Mouse (Mus musculus) neural tube, embryonic 11.5 days (tissue): Measurements from ENCODE around the gene Ercc6l. TPM values are rescaled to one million over a fixed set of nuclear protein-coding genes. Genes with fewer than 3 reads are reported as not detected.
"Not testable (repeated sequence)": the region's sequence is repeated elsewhere in the genome, so short reads cannot be mapped to it uniquely, and the experiment has no call there.

Source experiments
- ATAC-seq: fragments of 200-750 bp; cut with Nextera tagmentation; 2 replicates; pipeline ENCODE4 v1.8.0; 2017; ENCODE audit warnings: moderate number of reproducible peaks, mild to moderate bottlenecking, moderate TSS enrichment, moderate library complexity; ENCODE audit not compliant: insufficient read depth, low FRiP score, low TSS enrichment
- DNase-seq: peaks from one replicate; pipeline ENCODE4 v3.0.0-alpha.2; 2015; ENCODE audit warnings: low spot score
- H3K27ac ChIP-seq: fragments of 300-500 bp; sonication (generic); 2 replicates; pipeline ENCODE4 v1.5.1; 2014; ENCODE audit warnings: low read depth, mild to moderate bottlenecking, low read length
- H3K27me3 ChIP-seq: fragments of 300-500 bp; sonication (generic); 2 replicates; pipeline ENCODE4 v1.6.1; 2014; ENCODE audit warnings: mild to moderate bottlenecking, low read length, mixed read lengths; ENCODE audit not compliant: control insufficient read depth, insufficient read depth
- H3K36me3 ChIP-seq: fragments of 300-500 bp; sonication (generic); 2 replicates; pipeline ENCODE4 v1.6.1; 2014; ENCODE audit warnings: mild to moderate bottlenecking, low read length, moderate library complexity, mixed read lengths; ENCODE audit not compliant: control insufficient read depth, insufficient read depth
- H3K4me1 ChIP-seq: fragments of 300-500 bp; sonication (generic); 2 replicates; pipeline ENCODE4 v1.6.1; 2014; ENCODE audit warnings: low read length, mixed read lengths; ENCODE audit not compliant: control insufficient read depth, insufficient read depth
- H3K4me2 ChIP-seq: fragments of 300-500 bp; sonication (generic); 2 replicates; pipeline ENCODE4 v1.6.1; 2014; ENCODE audit warnings: low read depth, mild to moderate bottlenecking, moderate library complexity
- H3K4me3 ChIP-seq: fragments of 300-500 bp; sonication (generic); 2 replicates; pipeline ENCODE4 v1.5.1; 2014; ENCODE audit warnings: low read depth, low read length
- H3K9ac ChIP-seq: fragments of 300-500 bp; sonication (generic); 2 replicates; pipeline ENCODE4 v1.6.1; 2014; ENCODE audit warnings: mild to moderate bottlenecking, low read length
- H3K9me3 ChIP-seq: fragments of 300-500 bp; sonication (generic); 2 replicates; pipeline ENCODE4 v1.6.1; 2016; ENCODE audit warnings: low read length; ENCODE audit not compliant: control insufficient read depth
- WGBS: fragments of 180-500 bp; shearing (Covaris S2); extraction: QIAGEN DNeasy Blood & Tissue Kit; methylation state at CpG from one replicate; pipeline ENCODE4 v1.1.7; 2014; 5-methylcytosine and 5-hydroxymethylcytosine counted together
- polyA plus RNA-seq: library from polyadenylated mRNA; unstranded; fragments of >200 nt; fragmentation: Nextera tagmentation; extraction: Ambion mirVana; gene quantifications from 2 replicates; pipeline ENCODE4 v1.2.1, GENCODE M21; 2014

The Ercc6l gene
- polyA plus RNA-seq, 1 experiment from 2014 or later: 18.1 TPM

- WGBS: 90% methylated on average over 1 of the region's 1 CpGs
Measured at GRCm38 (mm10) chrX:102141157-102141556, 15.7 kb downstream of the Ercc6l start.

GRCm38 (mm10) chrX:102121321-102121720 is 35.6 kb downstream of the Ercc6l start:
- H3K36me3 ChIP-seq: no peaks in the 10 kb centered on the region
- WGBS: 95% methylated on average over 2 of the region's 2 CpGs
- no peak for ATAC-seq
- no peak overlapping the region for H3K4me2 ChIP-seq
- no peak overlapping the region for H3K9ac ChIP-seq
- H3K4me3 ChIP-seq: no peak overlapping the region
- no peak overlapping the region for H3K27ac ChIP-seq
- no peak for DNase-seq
- H3K27me3 ChIP-seq: no peaks in the 10 kb centered on the region
- H3K9me3 ChIP-seq: no peaks in the 10 kb centered on the region
- no peaks in the 10 kb centered on the region for H3K4me1 ChIP-seq

More at GRCm38 (mm10) chrX:102141157-102141556, 15.7 kb downstream of the Ercc6l start:
- ATAC-seq: no peak
- Histone ChIP-seq H3K4me3 (no peak overlapping the region), H3K27me3 (no peaks in the 10 kb centered on the region), H3K4me1 (no peaks in the 10 kb centered on the region), H3K27ac (no peak overlapping the region), H3K36me3 (no peaks in the 10 kb centered on the region), H3K4me2 (no peak overlapping the region), H3K9me3 (no peaks in the 10 kb centered on the region), H3K9ac (no peak overlapping the region)
- DNase-seq: no peak

- H3K4me3 ChIP-seq: peak within 1 kb of the TSS; percentile 47
Measured at GRCm38 (mm10) chrX:102119042-102119864, 37.6 kb downstream of the Ercc6l start, which contains the start of gene Pin4. Gene Pin4 (plus strand): TSS chrX:102119447.

GRCm38 (mm10) chrX:102115676-102116075 is 41.2 kb downstream of the Ercc6l start:
- WGBS: 22% methylated on average over 4 of the region's 4 CpGs
- no peaks in the 10 kb centered on the region for H3K36me3 ChIP-seq
- no peaks in the 10 kb centered on the region for H3K9me3 ChIP-seq
- ATAC-seq (no peak), DNase-seq (no peak)
- H3K9ac ChIP-seq: no peak overlapping the region
- no peaks in the 10 kb centered on the region for H3K27me3 ChIP-seq
- no peaks in the 10 kb centered on the region for H3K4me1 ChIP-seq
- H3K27ac ChIP-seq: no peak overlapping the region
- H3K4me2 ChIP-seq: no peak overlapping the region
- no peak overlapping the region for H3K4me3 ChIP-seq

More at GRCm38 (mm10) chrX:102119042-102119864, 37.6 kb downstream of the Ercc6l start, which contains the start of gene Pin4:
- no peaks in the 10 kb centered on the region for H3K9me3 ChIP-seq
- no peaks in the 10 kb centered on the region for H3K4me1 ChIP-seq
- peak; percentile 93 for DNase-seq
- H3K27ac ChIP-seq: no peak within 1 kb of the TSS
- peak within 1 kb of the TSS; percentile 42 for H3K9ac ChIP-seq
- H3K27me3 ChIP-seq: no peaks in the 10 kb centered on the region
- peak within 1 kb of the TSS; percentile 49 for H3K4me2 ChIP-seq
- no peaks in the 10 kb centered on the region for H3K36me3 ChIP-seq
- peak; percentile 98 for ATAC-seq
- 12% methylated on average over 30 of the region's 30 CpGs for WGBS

GRCm38 (mm10) chrX:102109349-102109748 is 47.5 kb downstream of the Ercc6l start:
- not testable (repeated sequence) for H3K27me3 ChIP-seq, H3K4me2 ChIP-seq, ATAC-seq, H3K4me1 ChIP-seq, H3K4me3 ChIP-seq, H3K27ac ChIP-seq, H3K9ac ChIP-seq, H3K36me3 ChIP-seq, H3K9me3 ChIP-seq, DNase-seq
- 78% methylated on average over 5 of the region's 5 CpGs for whole genome bisulfite sequencing

- not testable (repeated sequence) for H3K4me3 ChIP-seq, ATAC-seq, H3K4me1 ChIP-seq, H3K4me2 ChIP-seq, H3K27me3 ChIP-seq, H3K9ac ChIP-seq, H3K27ac ChIP-seq, DNase-seq, H3K36me3 ChIP-seq, H3K9me3 ChIP-seq
- WGBS: 73% methylated on average over 2 of the region's 2 CpGs
Measured at GRCm38 (mm10) chrX:102103830-102104229, 53.1 kb downstream of the Ercc6l start.

GRCm38 (mm10) chrX:102101886-102102285 is 55.0 kb downstream of the Ercc6l start:
- H3K4me1 ChIP-seq: no peaks in the 10 kb centered on the region
- no peak overlapping the region for H3K27ac ChIP-seq
- H3K4me2 ChIP-seq: no peak overlapping the region
- no peaks in the 10 kb centered on the region for H3K9me3 ChIP-seq
- H3K36me3 ChIP-seq: no peaks in the 10 kb centered on the region
- 63% methylated on average over 7 of the region's 7 CpGs for WGBS
- H3K9ac ChIP-seq: no peak overlapping the region
- no peak overlapping the region for H3K4me3 ChIP-seq
- ATAC-seq: no peak
- no peaks in the 10 kb centered on the region; the same call in 1 of the 2 replicates for H3K27me3 ChIP-seq
- no peak for DNase-seq

GRCm38 (mm10) chrX:102094381-102094904 is 62.4 kb downstream of the Ercc6l start:
- DNase-seq: no peak
- H3K9ac ChIP-seq: no peak overlapping the region
- H3K4me1 ChIP-seq: no peaks in the 10 kb centered on the region
- WGBS: 80% methylated on average over 7 of the region's 7 CpGs
- H3K27me3 ChIP-seq: no peaks in the 10 kb centered on the region
- H3K36me3 ChIP-seq: no peaks in the 10 kb centered on the region
- no peaks in the 10 kb centered on the region for H3K9me3 ChIP-seq
- no peak overlapping the region for H3K4me3 ChIP-seq
- H3K27ac ChIP-seq: no peak overlapping the region
- no peak for ATAC-seq
- H3K4me2 ChIP-seq: no peak overlapping the region
